Mouse (Mus musculus) MEL (cell line): ENCODE data around the gene Rtel1. TPM values are rescaled to one million over a fixed set of nuclear protein-coding genes. Genes with fewer than 3 reads are reported as not detected.

Experiments used
- DNase-seq: peaks from one replicate; pipeline ENCODE4 v3.0.0; 2011; ENCODE audit warnings: low read depth, low spot score
- H3K27ac ChIP-seq: 2 replicates; pipeline ENCODE4 v1.5.1; 2012; ENCODE audit warnings: low read depth, mild to moderate bottlenecking, control low read depth, low read length, moderate library complexity; ENCODE audit not compliant: control insufficient read depth
- H3K27me3 ChIP-seq, 2 experiments: fragments of 150-350 bp in 1 of 2; sonication (generic) in 1 of 2; 2 replicates each; pipeline ENCODE4 v1.6.1; 2012; ENCODE audit warnings: low read length in 2 of 2, mild to moderate bottlenecking in 2 of 2, improper control_type of control experiment in 1 of 2, moderate library complexity in 1 of 2; ENCODE audit not compliant: insufficient read depth in 2 of 2, control insufficient read depth in 1 of 2
- H3K36me3 ChIP-seq, 2 experiments: 2 replicates each; pipeline ENCODE4 v1.6.1; 2012 to 2014; ENCODE audit warnings: low read length in 2 of 2, improper control_type of control experiment in 1 of 2, inconsistent platforms in 1 of 2, mild to moderate bottlenecking in 1 of 2; ENCODE audit not compliant: insufficient read depth in 2 of 2, control insufficient read depth in 1 of 2
- H3K4me1 ChIP-seq, 2 experiments: fragments of 150-350 bp in 1 of 2; sonication (generic) in 1 of 2; 2 replicates each; pipeline ENCODE4 v1.6.1; 2012; ENCODE audit warnings: low read length in 2 of 2, improper control_type of control experiment in 1 of 2, mild to moderate bottlenecking in 1 of 2; ENCODE audit not compliant: insufficient read depth in 2 of 2, control insufficient read depth in 1 of 2
- H3K4me3 ChIP-seq, 2 experiments: fragments of 150-350 bp in 1 of 2; sonication (generic) in 1 of 2; 2 replicates each; pipeline ENCODE4 v1.5.1; 2012; ENCODE audit warnings: low read depth in 2 of 2, low read length in 2 of 2, mild to moderate bottlenecking in 2 of 2, moderate library complexity in 2 of 2, control low read depth in 1 of 2, improper control_type of control experiment in 1 of 2; ENCODE audit not compliant: control insufficient read depth in 1 of 2, insufficient read depth in 1 of 2
- H3K79me2 ChIP-seq: 2 replicates; pipeline ENCODE4 v1.6.1; 2012; ENCODE audit warnings: mild to moderate bottlenecking, low read length, moderate library complexity; ENCODE audit not compliant: control insufficient read depth, poor library complexity, insufficient read depth
- H3K9ac ChIP-seq: 2 replicates; pipeline ENCODE4 v1.6.1; 2012; ENCODE audit warnings: low read depth, mild to moderate bottlenecking, control low read depth, low read length, moderate library complexity; ENCODE audit not compliant: control insufficient read depth, poor library complexity, severe bottlenecking
- H3K9me3 ChIP-seq: fragments of 150-350 bp; sonication (generic); replicated peaks from 2 replicates; pipeline ENCODE4 v1.6.1; 2012; ENCODE audit warnings: mild to moderate bottlenecking, low read length, improper control_type of control experiment, moderate library complexity; ENCODE audit not compliant: insufficient read depth
- E2F4 ChIP-seq: IDR thresholded peaks from 2 replicates; pipeline ENCODE4 v1.6.1; 2011; ENCODE audit warnings: low read depth, low read length, improper control_type of control experiment, borderline replicate concordance
- EP300 ChIP-seq, 2 experiments: IDR thresholded peaks; 2 replicates each; pipeline ENCODE4 v1.6.1; 2011; ENCODE audit warnings: improper control_type of control experiment in 2 of 2, low read length in 2 of 2, low read depth in 1 of 2, mild to moderate bottlenecking in 1 of 2
- ETS1 ChIP-seq: IDR thresholded peaks from 2 replicates; pipeline ENCODE4 v1.6.1; 2012; ENCODE audit warnings: low read depth, mild to moderate bottlenecking, inconsistent platforms, low read length, improper control_type of control experiment, moderate library complexity
- GATA1 ChIP-seq: IDR thresholded peaks from 2 replicates; pipeline ENCODE4 v1.6.1; 2011; ENCODE audit warnings: low read depth, low read length, improper control_type of control experiment
- HCFC1 ChIP-seq: IDR thresholded peaks from 2 replicates; pipeline ENCODE4 v1.6.1; 2012; ENCODE audit warnings: low read depth, mild to moderate bottlenecking, inconsistent platforms, low read length, improper control_type of control experiment, moderate library complexity
- JUND ChIP-seq: IDR thresholded peaks from 2 replicates; pipeline ENCODE4 v1.6.1; 2011; ENCODE audit warnings: low read depth, mild to moderate bottlenecking, improper control_type of control experiment, low read length
- MAFK ChIP-seq: IDR thresholded peaks from 2 replicates; pipeline ENCODE4 v1.6.1; 2011; ENCODE audit warnings: low read depth, mild to moderate bottlenecking, low read length, improper control_type of control experiment, borderline replicate concordance
- MAX ChIP-seq: IDR thresholded peaks from 2 replicates; pipeline ENCODE4 v1.6.1; 2011; ENCODE audit warnings: low read length, improper control_type of control experiment
- MYB ChIP-seq: IDR thresholded peaks from 2 replicates; pipeline ENCODE4 v1.6.1; 2011; ENCODE audit warnings: mild to moderate bottlenecking, low read depth, low read length, improper control_type of control experiment
- NELFE ChIP-seq: IDR thresholded peaks from 2 replicates; pipeline ENCODE4 v1.6.1; 2011; ENCODE audit warnings: low read depth, low read length, improper control_type of control experiment
- POLR2AphosphoS5 ChIP-seq: IDR thresholded peaks from 2 replicates; pipeline ENCODE4 v1.6.1; 2012; ENCODE audit warnings: low read depth, borderline replicate concordance, mild to moderate bottlenecking, inconsistent platforms, low read length, moderate library complexity, mixed read lengths
- SIN3A ChIP-seq: IDR thresholded peaks from 2 replicates; pipeline ENCODE4 v1.6.1; 2012; ENCODE audit warnings: low read length, improper control_type of control experiment, inconsistent platforms
- SMC3 ChIP-seq: IDR thresholded peaks from 2 replicates; pipeline ENCODE4 v1.6.1; 2011; ENCODE audit warnings: low read depth, low read length, improper control_type of control experiment
- TBP ChIP-seq: IDR thresholded peaks from 2 replicates; pipeline ENCODE4 v1.8.0; 2011; ENCODE audit warnings: low read depth, low read length, improper control_type of control experiment
- UBTF ChIP-seq: IDR thresholded peaks from 2 replicates; pipeline ENCODE4 v1.6.1; 2012; ENCODE audit warnings: low read depth, mild to moderate bottlenecking, inconsistent platforms, low read length, improper control_type of control experiment, moderate library complexity, borderline replicate concordance; ENCODE audit not compliant: insufficient read depth
- USF1 ChIP-seq: IDR thresholded peaks from 2 replicates; pipeline ENCODE4 v1.6.1; 2014; ENCODE audit warnings: low read depth, mild to moderate bottlenecking, inconsistent platforms, low read length, improper control_type of control experiment, moderate library complexity
- USF2 ChIP-seq, 2 experiments: IDR thresholded peaks; 2 replicates each; pipeline ENCODE4 v1.6.1; 2011 to 2012; ENCODE audit warnings: improper control_type of control experiment in 2 of 2, low read length in 2 of 2, borderline replicate concordance in 1 of 2, inconsistent platforms in 1 of 2, low read depth in 1 of 2, mild to moderate bottlenecking in 1 of 2; ENCODE audit not compliant: insufficient read depth in 1 of 2
- ZC3H11A ChIP-seq: IDR thresholded peaks from 2 replicates; pipeline ENCODE4 v1.6.1; 2012; ENCODE audit warnings: low read depth, mild to moderate bottlenecking, inconsistent platforms, low read length, improper control_type of control experiment
- ZKSCAN1 ChIP-seq: IDR thresholded peaks from 2 replicates; pipeline ENCODE4 v1.6.1; 2012; ENCODE audit warnings: low read depth, mild to moderate bottlenecking, inconsistent platforms, low read length, improper control_type of control experiment, moderate library complexity
- polyA plus RNA-seq, 2 experiments: library from polyadenylated mRNA; stranded (reverse) in 1 of 2; unstranded in 1 of 2; fragments of >175 nt in 1 of 2; fragments of >200 nt in 1 of 2; gene quantifications; 2 replicates each; pipeline versions ENCODE4 v1.2.1 to v1.2.4; 2012; ENCODE audit warnings: low replicate concordance in 2 of 2, low read depth in 1 of 2; ENCODE audit not compliant: insufficient read length in 2 of 2, insufficient read depth in 1 of 2, missing spikeins in 1 of 2
- total RNA-seq: library from RNA; depleted of rRNA; stranded (reverse); fragments of 300-350 nt; gene quantifications from 2 replicates; pipeline ENCODE4 v1.2.3, GENCODE M21; 2012

Gene Rtel1
- total and polyA plus RNA-seq, 3 experiments = 54.2 to 87.0 TPM; not detected in 1

DNA sequence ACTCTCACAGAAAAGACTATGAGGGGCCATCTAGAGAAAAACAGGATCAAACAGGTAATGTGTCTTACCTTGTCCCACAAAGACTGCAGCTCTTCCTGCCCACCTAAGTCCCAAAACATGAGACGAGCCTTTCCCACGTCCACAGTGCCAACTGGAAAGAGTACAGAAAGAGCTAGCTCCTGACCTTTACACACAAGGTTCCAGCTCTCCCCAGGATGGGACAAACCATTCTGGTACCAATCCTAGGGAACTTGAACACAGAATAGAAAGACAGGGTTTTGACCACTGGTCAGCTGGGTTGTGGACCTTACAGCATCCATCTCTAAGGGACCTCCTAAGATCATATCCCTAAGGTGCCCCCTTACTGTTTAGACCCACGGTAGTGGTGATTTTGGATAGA, 44.4 kb downstream of the Rtel1 start:
- H3K27me3 ChIP-seq = no peaks in the 10 kb centered on the region
- H3K9me3 ChIP-seq = no peaks in the 10 kb centered on the region
- peak overlapping the region; percentile 98 for H3K9ac ChIP-seq
- H3K4me1 ChIP-seq = peaks cover 5 to 13% of the 10 kb centered on the region in 2 experiments
- TF ChIP-seq EP300 (IDR thresholded peaks at IDR 0.05; ENCODE audit: low read depth in 1 of 2, low read length in 2 of 2) = no peak
- no peak for TF ChIP-seq NELFE
- TF ChIP-seq MAFK = no peak
- TF ChIP-seq USF1 = no peak
- TF ChIP-seq HCFC1 = no peak
- no peak for TF ChIP-seq UBTF
- TF ChIP-seq JUND = no peak
- no peak for TF ChIP-seq POLR2AphosphoS5
- TF ChIP-seq MAX = no peak
- no peak for TF ChIP-seq ZKSCAN1
- TF ChIP-seq GATA1 = no peak
- TF ChIP-seq ETS1 = no peak
- TF ChIP-seq E2F4 = no peak
- no peak for TF ChIP-seq TBP
- H3K4me3 ChIP-seq = peak overlapping the region; percentile 88 to 98
- no peak for DNase-seq
- H3K27ac ChIP-seq = no peak overlapping the region
- H3K36me3 ChIP-seq = peaks cover 13 to 20% of the 10 kb centered on the region in 2 experiments
- peaks cover 45% of the 10 kb centered on the region for H3K79me2 ChIP-seq

DNA sequence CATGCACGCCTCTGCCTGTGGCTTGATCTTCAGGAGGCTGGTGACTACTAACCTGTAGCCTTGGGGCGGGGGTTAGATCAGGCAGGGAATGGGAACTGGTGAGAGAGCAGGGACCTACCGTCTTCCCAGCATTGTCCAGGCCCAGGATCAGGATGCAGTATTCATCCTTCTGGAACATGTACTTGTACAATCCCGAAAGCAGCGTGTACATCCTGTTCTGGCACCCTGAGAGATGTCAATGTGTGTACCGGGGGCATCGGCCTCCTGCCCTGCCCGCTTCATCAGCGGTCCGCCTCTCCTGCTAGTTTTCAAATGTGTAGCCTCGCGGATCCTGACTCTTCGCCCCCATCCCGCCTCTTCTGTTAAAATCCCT, 44.9 kb downstream of the Rtel1 start:
- TF ChIP-seq SMC3 (no peak), MAX (no peak), MYB (no peak), USF2 (IDR thresholded peaks at IDR 0.05; ENCODE audit: borderline replicate concordance in 1 of 2, insufficient read depth in 1 of 2, low read depth in 1 of 2, low read length in 2 of 2) (no peak), JUND (no peak), ZC3H11A (no peak), ETS1 (no peak), SIN3A (no peak)
- no peak for DNase-seq
- Histone ChIP-seq H3K9me3 (no peaks in the 10 kb centered on the region), H3K79me2 (peaks cover 50% of the 10 kb centered on the region), H3K4me3 (peak overlapping the region; percentile 88 to 98), H3K4me1 (peaks cover 5 to 13% of the 10 kb centered on the region in 2 experiments), H3K9ac (peak overlapping the region; percentile 98), H3K27ac (peak overlapping the region; percentile 63), H3K36me3 (peaks cover 15 to 20% of the 10 kb centered on the region in 2 experiments), H3K27me3 (no peaks in the 10 kb centered on the region)
